Mouse (Mus musculus) left cerebral cortex, adult 18-20 months (tissue): ENCODE measurements around the gene Ntrk2. TPM values are rescaled to one million over a fixed set of nuclear protein-coding genes. Genes with fewer than 3 reads are reported as not detected.
A peak's percentile ranks its signal among the peaks of the same experiment; 100 is the strongest.
"Not testable (repeated sequence)": the region's sequence is repeated elsewhere in the genome, so short reads cannot be mapped to it uniquely, and the experiment has no call there.

ENCODE experiments used
- DNase-seq, 2 experiments: peaks; one replicate each; pipeline ENCODE4 v3.0.0; 2021 to 2022; ENCODE audit warnings: low spot score in 2 of 2, mixed read lengths in 1 of 2
- total RNA-seq, 2 experiments: library from RNA; stranded (reverse); gene quantifications; 2 replicates each; pipeline ENCODE4 v1.2.3; 2021

The Ntrk2 gene
- total RNA-seq, 2 experiments from 2014 or later: 369 to 406 TPM

- no peak for DNase-seq
These were observed 289.5 kb downstream of the Ntrk2 start for GRCm38 (mm10) chr13:59095811-59096391.

DNA sequence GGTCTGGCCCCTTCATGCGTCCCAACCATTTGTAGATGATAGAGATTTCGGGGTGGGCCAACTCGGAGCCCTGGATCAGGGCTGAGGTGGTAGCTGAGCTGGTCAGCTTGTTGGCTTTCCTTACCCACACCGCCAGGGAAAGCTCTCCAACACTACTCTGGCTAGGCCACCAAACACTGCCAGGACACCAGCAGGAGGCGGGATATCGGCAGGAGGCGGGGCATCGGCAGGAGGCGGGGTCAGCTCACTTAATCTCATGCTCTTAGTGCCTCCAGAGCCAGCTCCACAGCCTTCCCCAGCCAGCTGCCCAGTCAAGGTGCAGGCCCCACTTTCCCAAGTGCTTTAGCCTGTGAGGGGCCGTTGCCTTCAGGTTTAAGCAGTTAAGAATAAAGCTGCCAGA, 293.7 kb downstream of the Ntrk2 start:
- no peak for DNase-seq

DNA sequence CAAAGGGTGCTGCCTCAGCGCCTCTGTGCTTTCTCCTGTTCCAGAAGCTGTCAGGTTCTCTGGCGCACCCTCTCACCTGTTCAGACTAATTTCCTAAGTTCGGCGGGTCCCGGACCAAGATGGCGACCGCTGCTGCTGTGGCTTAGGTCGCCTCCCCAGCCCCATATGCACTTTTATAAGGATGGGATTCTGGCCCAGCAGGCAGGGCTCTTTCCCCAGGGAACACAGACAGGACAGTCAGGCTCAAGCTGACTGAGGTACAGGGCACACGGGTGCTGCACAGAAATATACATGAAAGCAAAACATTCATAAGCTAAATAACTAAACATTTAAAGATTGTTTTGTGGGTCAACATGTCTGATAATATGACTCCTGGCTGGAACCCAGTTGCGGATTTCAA, 301.4 kb downstream of the Ntrk2 start:
- DNase-seq: not testable (repeated sequence)

DNA sequence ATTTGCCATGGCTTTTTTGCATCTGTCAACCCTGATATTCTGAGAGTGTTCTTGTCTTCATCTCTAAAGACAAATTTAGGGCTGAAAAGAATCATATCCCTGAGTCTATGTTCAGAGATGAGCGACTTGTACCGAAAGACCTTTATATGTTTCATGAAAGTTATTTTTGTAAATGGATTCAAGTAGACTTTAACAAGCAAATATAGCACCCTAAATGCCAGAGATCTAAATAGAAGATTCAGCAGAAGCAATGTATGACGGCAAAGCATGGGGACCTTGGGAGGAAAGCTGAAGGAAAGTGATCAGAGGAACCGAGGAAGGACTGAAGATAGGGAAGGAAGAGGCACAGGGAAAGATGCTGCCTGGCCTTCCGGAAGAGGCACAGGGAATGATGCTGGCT, 303.7 kb downstream of the Ntrk2 start:
- no peak for DNase-seq

DNA sequence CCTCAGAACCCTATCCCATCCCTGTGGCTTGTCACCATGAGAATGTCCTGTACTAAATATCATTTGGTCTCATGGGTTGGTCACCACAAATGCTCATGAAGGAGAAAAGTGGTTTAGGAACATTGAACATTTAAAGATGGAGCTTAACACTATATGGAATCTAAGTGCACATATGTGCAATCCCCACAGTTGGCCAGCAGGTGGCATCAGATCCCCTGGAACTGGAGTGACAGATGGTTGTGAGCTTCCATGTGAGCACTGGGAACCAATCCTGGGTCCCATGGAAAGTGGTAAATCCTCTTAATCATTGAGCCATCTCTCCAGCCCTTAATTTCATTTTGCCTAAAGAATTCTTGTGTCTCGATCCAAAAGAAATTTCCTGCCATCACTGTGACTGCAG, 308.3 kb downstream of the Ntrk2 start:
- DNase-seq: no peak

GRCm38 (mm10) chr13:59115551-59115950, 309.2 kb downstream of the Ntrk2 start:
- no peak for DNase-seq

GRCm38 (mm10) chr13:59117233-59117632, 310.9 kb downstream of the Ntrk2 start:
- DNase-seq: no peak

DNA sequence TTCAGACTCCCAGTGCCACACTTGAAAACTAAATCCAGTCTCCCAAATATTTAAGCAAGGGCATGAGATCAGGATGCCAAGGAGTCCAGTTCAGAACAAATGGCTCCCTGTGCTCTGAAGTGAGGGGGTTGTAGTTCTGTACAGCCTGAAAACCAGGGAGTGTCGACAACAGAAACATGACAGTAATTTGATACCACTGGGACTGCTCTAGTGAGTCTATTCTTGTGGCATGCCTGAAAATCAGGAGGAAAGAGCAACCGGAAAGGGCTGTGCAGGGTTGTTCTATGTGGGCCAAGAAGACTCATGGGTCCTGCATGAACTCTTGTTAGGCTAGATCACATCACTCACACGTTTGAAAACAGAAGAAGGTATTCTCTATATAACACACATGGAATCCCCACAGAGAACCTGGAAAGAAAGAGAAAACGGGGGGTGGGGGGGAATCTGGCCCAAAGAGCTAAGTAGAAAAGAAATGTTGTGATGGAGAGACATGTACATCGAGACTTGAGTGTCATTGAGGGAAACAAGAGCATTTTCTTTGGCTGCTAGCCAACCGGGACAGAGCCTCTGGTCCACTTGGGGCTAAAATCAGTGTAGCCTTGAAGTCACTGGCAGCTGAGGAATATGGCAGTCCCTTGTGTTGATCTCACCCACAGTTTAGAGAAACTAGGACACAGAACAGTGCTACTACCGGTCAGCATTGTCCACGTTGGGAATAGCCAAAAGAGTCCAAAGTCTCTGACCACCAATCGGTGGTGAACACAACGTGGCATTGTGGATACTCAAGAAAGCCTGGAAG, 313.4 kb downstream of the Ntrk2 start:
- no peak for DNase-seq

DNA sequence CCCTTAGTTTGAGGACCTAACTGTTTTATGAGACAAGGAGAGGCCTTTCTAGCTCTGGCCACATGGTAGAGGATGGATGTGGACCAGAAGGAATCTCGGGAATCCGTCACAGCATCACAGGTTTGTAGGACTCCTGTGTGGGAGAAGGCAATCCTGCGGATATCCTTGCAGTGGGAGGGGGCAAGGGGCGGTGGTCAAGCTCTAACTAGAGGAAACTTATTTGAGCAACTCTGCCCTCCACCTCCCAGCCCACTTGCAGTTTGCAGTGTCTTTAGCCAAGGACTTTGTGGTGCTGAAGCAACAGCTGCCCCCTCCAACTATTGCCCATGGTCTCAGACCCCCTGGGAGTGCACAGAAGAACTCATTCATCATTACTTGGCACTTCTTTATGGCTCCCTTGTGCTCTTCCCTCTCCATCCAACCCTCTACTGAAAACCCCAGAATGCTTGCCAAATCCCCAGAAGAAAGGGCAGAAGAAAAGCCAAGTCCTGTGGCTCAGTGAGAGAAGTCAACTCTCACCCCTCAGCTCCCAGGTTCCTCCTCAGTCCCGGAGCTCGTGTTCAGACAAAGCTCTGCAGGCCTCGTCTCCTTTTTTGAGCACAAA, 336.9 kb downstream of the Ntrk2 start:
- no peak for DNase-seq

DNA sequence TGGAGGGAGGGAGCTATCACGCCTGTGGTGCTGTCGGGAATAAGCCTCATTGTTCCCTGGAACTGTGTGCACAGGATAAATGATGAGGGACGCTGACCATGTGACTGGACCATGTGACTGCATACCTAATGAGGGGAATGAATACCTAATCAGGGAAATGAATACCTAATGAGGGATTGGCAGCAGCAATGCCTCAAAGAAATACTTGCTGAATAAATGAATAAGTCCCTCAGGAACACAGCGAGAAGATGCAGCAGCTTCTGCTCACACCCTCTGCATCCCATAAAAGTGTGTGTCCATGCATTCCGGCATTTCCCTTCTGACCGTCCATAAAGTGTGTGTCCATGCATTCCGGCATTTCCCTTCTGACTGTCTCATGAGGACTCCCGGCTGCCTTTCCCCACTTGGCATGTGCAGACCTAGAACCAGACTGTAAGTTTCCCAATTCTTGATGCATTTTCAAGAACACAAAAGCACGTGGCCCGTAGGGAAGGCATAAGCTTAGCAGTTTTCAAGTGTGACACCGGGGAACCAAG, 338.0 kb downstream of the Ntrk2 start:
- peak in 1 of 2 experiments; percentile 59 for DNase-seq

GRCm38 (mm10) chr13:59145677-59146555, 339.5 kb downstream of the Ntrk2 start:
- DNase-seq: peak; percentile 95 to 96

DNA sequence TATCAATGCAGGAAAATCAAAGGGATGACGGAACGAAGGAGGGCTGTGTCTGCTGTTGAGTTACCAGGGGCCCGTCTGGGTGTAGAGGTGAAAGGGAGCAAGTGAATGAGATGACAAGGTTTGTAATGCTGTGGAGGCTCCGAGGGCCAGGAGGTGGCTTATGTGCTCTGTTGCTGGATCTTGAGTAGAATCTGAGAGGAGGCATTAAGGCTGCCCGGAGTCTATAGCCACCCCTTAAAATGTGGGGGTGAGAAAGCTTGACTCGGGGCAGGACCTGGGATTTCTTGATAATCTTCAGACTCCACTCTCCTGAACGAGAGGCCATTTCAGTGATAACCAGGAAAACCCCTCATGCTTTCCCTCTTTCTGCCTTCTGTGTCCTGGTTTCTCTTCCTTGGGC, 340.2 kb downstream of the Ntrk2 start:
- DNase-seq: no peak

- no peak for DNase-seq
These were observed 341.6 kb downstream of the Ntrk2 start for GRCm38 (mm10) chr13:59147976-59148375.

DNA sequence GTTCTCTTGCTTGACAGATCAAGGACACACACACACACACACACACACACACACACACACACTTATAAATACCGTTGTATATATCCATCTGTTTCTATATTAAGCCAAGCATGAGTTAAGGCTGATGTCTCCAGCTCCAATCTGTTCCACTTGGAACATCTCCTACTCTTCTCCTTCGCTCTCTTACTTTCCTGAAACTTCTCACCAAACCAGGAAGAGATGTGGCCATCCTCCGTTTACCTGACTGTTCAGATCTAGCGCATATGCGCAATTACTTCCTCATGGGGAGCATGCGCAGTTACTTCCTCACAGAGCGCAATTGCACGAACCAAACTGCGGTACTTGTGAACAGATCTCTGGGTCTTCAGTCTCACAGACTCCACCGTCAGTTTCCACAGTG, 342.4 kb downstream of the Ntrk2 start:
- no peak for DNase-seq

DNA sequence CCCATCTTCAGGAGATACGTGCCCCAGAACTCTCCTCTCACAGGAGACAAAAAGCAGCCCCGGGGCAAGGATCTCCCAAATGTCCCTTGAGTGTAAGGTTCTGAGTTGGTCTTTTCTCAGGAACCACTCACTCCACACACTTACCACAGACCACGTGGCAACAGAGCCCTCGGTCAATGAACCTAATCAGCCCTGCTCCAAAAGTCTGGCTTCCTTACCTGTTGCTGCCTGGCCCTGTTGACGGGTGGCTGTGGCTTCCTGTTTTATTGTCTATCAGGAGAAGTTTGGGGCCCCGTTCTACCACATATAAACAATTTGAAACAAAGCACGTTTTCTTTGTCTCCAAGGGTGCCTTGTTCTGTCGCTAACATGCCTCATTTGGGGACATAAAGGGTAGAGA, 357.6 kb downstream of the Ntrk2 start:
- DNase-seq: no peak

DNA sequence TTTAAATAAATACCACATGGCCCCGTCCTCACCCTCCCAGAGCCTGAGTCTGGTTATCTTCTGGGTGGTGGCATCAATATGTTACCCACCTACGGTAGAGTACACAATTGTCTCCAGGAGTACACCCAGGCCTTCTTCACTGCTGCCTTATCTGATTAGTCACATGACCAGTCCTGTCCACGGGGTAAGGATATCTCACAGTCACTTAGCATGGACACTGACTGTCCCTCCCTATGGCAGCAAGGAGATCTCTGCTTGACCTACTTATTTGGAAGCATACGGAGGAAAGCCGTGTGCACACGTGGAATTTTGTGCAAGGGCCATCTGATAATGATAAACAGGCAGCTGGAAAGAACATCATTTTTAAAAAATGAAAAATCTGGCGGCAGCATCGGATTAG, 367.5 kb downstream of the Ntrk2 start:
- no peak for DNase-seq

GRCm38 (mm10) chr13:59176021-59176420, 369.7 kb downstream of the Ntrk2 start:
- no peak for DNase-seq

DNA sequence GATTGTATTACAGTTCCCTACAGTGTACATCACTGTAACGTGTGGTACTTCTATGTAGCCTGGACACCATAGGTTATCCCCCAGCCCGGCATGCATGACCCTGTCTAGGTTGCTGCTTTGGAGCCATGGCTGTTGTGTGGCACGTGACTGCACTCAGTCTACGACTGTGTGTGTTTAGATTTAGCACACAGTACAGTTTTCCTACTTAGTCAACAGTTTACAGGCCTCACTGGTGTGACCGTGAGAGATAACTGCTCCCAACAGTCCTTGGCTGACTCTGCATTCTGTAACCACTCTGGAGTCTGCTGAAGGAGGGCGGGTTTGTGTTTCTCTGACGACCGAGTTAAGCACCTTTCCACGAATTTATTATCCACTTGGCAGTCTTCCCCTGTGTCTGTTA, 370.1 kb downstream of the Ntrk2 start:
- no peak for DNase-seq

GRCm38 (mm10) chr13:59177003-59177402, 370.6 kb downstream of the Ntrk2 start:
- DNase-seq: no peak

GRCm38 (mm10) chr13:59179986-59180385, 373.6 kb downstream of the Ntrk2 start:
- no peak for DNase-seq

DNA sequence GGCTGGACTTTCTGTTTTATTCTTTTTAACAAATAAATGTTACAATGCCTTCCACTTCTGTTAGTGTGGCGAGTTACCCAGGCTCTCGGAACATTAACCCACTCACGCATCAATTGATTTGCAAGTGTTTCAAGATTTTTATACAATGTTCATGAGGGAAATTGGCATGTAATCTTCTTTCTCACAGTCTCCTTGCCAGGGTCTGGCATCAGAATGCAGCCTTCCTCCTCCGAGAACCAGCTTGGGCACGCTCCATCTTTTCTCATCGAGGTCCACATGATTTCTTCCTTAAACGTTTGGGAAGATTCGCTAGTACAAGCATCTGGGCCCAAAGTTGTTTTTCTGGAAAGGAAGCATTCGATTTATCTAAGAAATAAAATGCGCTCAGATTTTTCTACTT, 374.4 kb downstream of the Ntrk2 start:
- peak in 1 of 2 experiments; percentile 45 for DNase-seq
